Mouse (Mus musculus): ENCODE measurements at regions not wholly inside any gene's neighbourhood (a gene's known extent, or its start where the extent isn't known, plus 50 kb on each side); places are given as distances from the start of the nearest gene placed in this dataset.

DNA sequence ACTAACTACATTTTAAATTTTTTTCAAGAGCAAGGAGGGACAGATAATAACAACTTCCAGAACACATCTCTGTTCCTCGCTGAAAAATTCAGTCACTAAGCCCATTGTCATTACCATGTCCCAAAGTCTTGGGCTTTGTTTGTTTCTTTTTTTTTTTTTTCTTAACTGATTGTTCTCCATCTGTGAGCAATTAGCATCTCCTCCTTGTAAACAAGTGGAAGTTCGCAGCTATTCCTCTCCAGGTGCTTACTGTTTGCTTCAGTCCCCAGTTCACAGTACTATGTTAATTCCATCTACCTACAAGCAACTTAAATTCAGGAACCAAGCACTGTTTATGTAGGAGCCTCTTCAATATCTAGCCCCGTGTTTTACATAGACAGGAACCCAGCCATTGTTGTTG is 225.5 kb upstream of the Gm6657 start:
- TF ChIP-seq CTCF (IDR thresholded peaks at IDR 0.05; ENCODE audit: low read depth, low read length) (no peak), TAL1 (conservative IDR thresholded peaks at IDR 0.05; ENCODE audit: low read depth, low read length) (no peak), GATA1 (IDR thresholded peaks at IDR 0.05; ENCODE audit: borderline replicate concordance, low read length) (no peak), POLR2AphosphoS5 (IDR thresholded peaks at IDR 0.05; ENCODE audit: insufficient replicate concordance, low read depth, low read length) (no peak), GATA2 (IDR thresholded peaks at IDR 0.05; ENCODE audit: borderline replicate concordance, low read depth, low read length) (no peak)
